Comparison of ENCODE assay signal across 19 mouse cellular contexts in genomic region chr3:70308061-70308461, GRCm38 (mm10).
DNase-seq lines count a peak whose midpoint lies in the region; ATAC-seq and TF ChIP-seq lines count a peak whose summit lies in the region.
"Had no signal": no experiment of that assay in that cellular context is flagged by ENCODE, and none has a peak within 500 bp of the region (broad histone marks: within the 10 kb centered on the region; RNA-seq: fewer than 3 reads in every experiment).

No protein-coding gene starts in this region.

- H3K4me3 ChIP-seq in forebrain, embryonic 13.5 days, result no peak overlapping the region
- H3K4me3 ChIP-seq in forebrain, embryonic 11.5 days (ENCODE audit: low read depth, low read length), result no peak overlapping the region
- H3K4me3 ChIP-seq in layer of hippocampus, adult 2 months, result no peak overlapping the region
- H3K4me3 ChIP-seq in cerebellum, adult 2 months (replicated peaks; ENCODE audit: insufficient read depth, low read depth, low read length), result no peak overlapping the region
- H3K4me3 ChIP-seq: embryonic facial prominence, embryonic 13.5 days; heart, embryonic 10.5 days; hindbrain, embryonic 10.5 days; limb, embryonic 15.5 days; liver, embryonic 15.5 days; midbrain, embryonic 12.5 days; neural tube, embryonic 13.5 days had no signal

- H3K27me3 ChIP-seq in forebrain, embryonic 13.5 days, result no peaks in the 10 kb centered on the region
- H3K27me3 ChIP-seq in forebrain, embryonic 11.5 days (ENCODE audit: control insufficient read depth, insufficient read depth, low read length), result no peaks in the 10 kb centered on the region
- H3K27me3 ChIP-seq in cerebellum, adult 2 months (ENCODE audit: control insufficient read depth, insufficient read depth, low read length), result no peaks in the 10 kb centered on the region
- H3K27me3 ChIP-seq: embryonic facial prominence, embryonic 13.5 days; limb, embryonic 15.5 days; liver, embryonic 15.5 days; midbrain, embryonic 12.5 days; neural tube, embryonic 13.5 days had no signal

- no peaks in the 10 kb centered on the region for H3K4me1 ChIP-seq in forebrain, embryonic 13.5 days
- H3K4me1 ChIP-seq in forebrain, embryonic 11.5 days (replicated peaks; ENCODE audit: control insufficient read depth, insufficient read depth, low read length), result no peaks in the 10 kb centered on the region
- H3K4me1 ChIP-seq in cerebellum, adult 2 months (ENCODE audit: control insufficient read depth, insufficient read depth, low read length), result peaks cover 16% of the 10 kb centered on the region
- H3K4me1 ChIP-seq: embryonic facial prominence, embryonic 13.5 days; heart, embryonic 10.5 days; hindbrain, embryonic 10.5 days; limb, embryonic 15.5 days; liver, embryonic 15.5 days; midbrain, embryonic 12.5 days; neural tube, embryonic 13.5 days had no signal

- no peak for TF ChIP-seq POLR2A in cerebellum, adult 2 months (IDR thresholded peaks at IDR 0.05; ENCODE audit: borderline replicate concordance, insufficient read depth, low read length)

- ATAC-seq in forebrain, embryonic 13.5 days, result peak; percentile 58; the same call in 1 of the 2 replicates
- ATAC-seq in forebrain, embryonic 11.5 days (replicated peaks; ENCODE audit: low FRiP score), result no peak
- ATAC-seq: lung, postnatal 0 days had no signal

- no peak; the same call in 1 of the 2 replicates for TF ChIP-seq CTCF in layer of hippocampus, adult 2 months (conservative IDR thresholded peaks at IDR 0.05)
- TF ChIP-seq CTCF in cerebellum, adult 2 months (IDR thresholded peaks at IDR 0.05; ENCODE audit: borderline replicate concordance, insufficient read depth, low read depth, low read length), result no peak

- 81% methylated on average over 3 of the region's 3 CpGs for WGBS in forebrain, embryonic 13.5 days
- 86% methylated on average over 3 of the region's 3 CpGs for WGBS in forebrain, embryonic 11.5 days
- WGBS in cerebellum, adult 2 months, result 10% methylated on average over 3 of the region's 3 CpGs

- no peak for DNase-seq in forebrain, embryonic 11.5 days (ENCODE audit: low spot score)
- DNase-seq in layer of hippocampus, adult 2 months (ENCODE audit: low spot score in 2 of 2), result no peak
- DNase-seq in layer of hippocampus, adult 8-10 months (ENCODE audit: low spot score in 2 of 2), result no peak
- peak; percentile 59 to 87 for DNase-seq in cerebellum, adult 2 months
- DNase-seq in cerebellum, postnatal 36 days, result peak; percentile 42 to 67
- DNase-seq in T-cell, adult 2 months (ENCODE audit: low spot score), result no peak
- no peak for DNase-seq in frontal cortex, postnatal 14 days (ENCODE audit: low spot score in 2 of 2)
- DNase-seq: adrenal gland, postnatal 25 days; kidney, postnatal 36 days had no signal

- no peaks in the 10 kb centered on the region for H3K9me3 ChIP-seq in forebrain, embryonic 13.5 days (replicated peaks)
- H3K9me3 ChIP-seq in forebrain, embryonic 11.5 days (ENCODE audit: control insufficient read depth, low read length), result no peaks in the 10 kb centered on the region
- H3K9me3 ChIP-seq: embryonic facial prominence, embryonic 13.5 days; G1E; heart, embryonic 10.5 days; hindbrain, embryonic 10.5 days; limb, embryonic 15.5 days; liver, embryonic 15.5 days; midbrain, embryonic 12.5 days; neural tube, embryonic 13.5 days had no signal

- H3K4me2 ChIP-seq in forebrain, embryonic 13.5 days, result no peak overlapping the region
- H3K4me2 ChIP-seq in forebrain, embryonic 11.5 days (ENCODE audit: low read depth, low read length, severe bottlenecking), result no peak overlapping the region
- H3K4me2 ChIP-seq: embryonic facial prominence, embryonic 13.5 days; limb, embryonic 15.5 days; liver, embryonic 15.5 days; midbrain, embryonic 12.5 days; neural tube, embryonic 13.5 days had no signal

- H3K27ac ChIP-seq in forebrain, embryonic 13.5 days, result no peak overlapping the region
- no peak overlapping the region for H3K27ac ChIP-seq in forebrain, embryonic 11.5 days (ENCODE audit: low read depth, low read length)
- H3K27ac ChIP-seq in layer of hippocampus, adult 2 months, result peak overlapping the region; percentile 49
- H3K27ac ChIP-seq in cerebellum, adult 2 months (ENCODE audit: insufficient read depth, low read length), result peak overlapping the region; percentile 92; the same call in 1 of the 2 replicates
- H3K27ac ChIP-seq: embryonic facial prominence, embryonic 13.5 days; heart, embryonic 10.5 days; hindbrain, embryonic 10.5 days; limb, embryonic 15.5 days; liver, embryonic 15.5 days; midbrain, embryonic 12.5 days; neural tube, embryonic 13.5 days had no signal

- no peaks in the 10 kb centered on the region for H3K36me3 ChIP-seq in forebrain, embryonic 13.5 days (ENCODE audit: poor library complexity, severe bottlenecking)
- no peaks in the 10 kb centered on the region for H3K36me3 ChIP-seq in forebrain, embryonic 11.5 days (ENCODE audit: control insufficient read depth, insufficient read depth, low read length)
- H3K36me3 ChIP-seq: embryonic facial prominence, embryonic 13.5 days; G1E; heart, embryonic 10.5 days; hindbrain, embryonic 10.5 days; limb, embryonic 15.5 days; liver, embryonic 15.5 days; midbrain, embryonic 12.5 days; neural tube, embryonic 13.5 days had no signal

- H3K9ac ChIP-seq in forebrain, embryonic 13.5 days, result no peak overlapping the region
- H3K9ac ChIP-seq in forebrain, embryonic 11.5 days (ENCODE audit: low read length), result no peak overlapping the region
- H3K9ac ChIP-seq: embryonic facial prominence, embryonic 13.5 days; limb, embryonic 15.5 days; liver, embryonic 15.5 days; midbrain, embryonic 12.5 days; neural tube, embryonic 13.5 days had no signal

Comparison
In these comparisons a context has a peak if more than half of its experiments do, and no peak if none do; other contexts are left out.
1. H3K27ac ChIP-seq: peak in layer of hippocampus, adult 2 months (single experiment) and cerebellum, adult 2 months (single experiment); none in forebrain, embryonic 13.5 days (single experiment) and forebrain, embryonic 11.5 days (single experiment).
2. DNase-seq: peak in cerebellum, adult 2 months (2 of 2) and cerebellum, postnatal 36 days (2 of 2); none in forebrain, embryonic 11.5 days (single experiment), layer of hippocampus, adult 2 months (0 of 2), layer of hippocampus, adult 8-10 months (0 of 2), T-cell, adult 2 months (single experiment) and frontal cortex, postnatal 14 days (0 of 2).